Mouse (Mus musculus) left cerebral cortex, postnatal 36 days (tissue): ENCODE data around the gene Col4a4. TPM values are rescaled to one million over a fixed set of nuclear protein-coding genes. Genes with fewer than 3 reads are reported as not detected.

Experiments used
- DNase-seq, 2 experiments: peaks; one replicate each; pipeline ENCODE4 v3.0.0; 2021 to 2022; ENCODE audit warnings: low spot score in 2 of 2, mixed read lengths in 1 of 2
- intact Hi-C: fragments of 180-260 bp; cut with DNase I; formaldehyde crosslinking; loops from one replicate; pipeline ENCODE4 v1.15.1; 2025
- total RNA-seq, 2 experiments: library from RNA; stranded (reverse); gene quantifications; 2 replicates each; pipeline ENCODE4 v1.2.3; 2021

Gene Col4a4
- total RNA-seq, 2 experiments from 2014 or later, result 1.2 to 2.4 TPM

DNA sequence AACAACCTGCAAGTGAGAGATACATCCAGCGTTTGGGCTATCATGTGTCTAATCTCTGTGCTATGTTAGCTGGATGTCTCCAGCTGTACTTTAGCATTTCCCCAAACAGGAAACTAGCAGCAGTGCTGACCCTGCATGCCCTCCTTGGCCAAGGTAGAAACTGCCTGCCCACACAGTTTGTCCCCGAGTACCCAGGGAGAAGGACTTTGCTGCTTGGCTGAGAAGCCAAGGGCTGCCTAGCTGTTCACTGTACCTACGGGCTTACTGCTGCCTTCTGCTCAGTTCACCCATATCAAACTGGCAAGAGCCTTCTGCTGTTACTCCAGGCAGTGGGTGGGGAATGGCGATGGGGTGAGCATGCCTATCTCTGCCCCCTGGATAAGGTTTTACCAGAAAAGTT is 3.6 kb upstream of the Col4a4 start:
- intact Hi-C loops, result no loop called here
- no peak for DNase-seq

DNA sequence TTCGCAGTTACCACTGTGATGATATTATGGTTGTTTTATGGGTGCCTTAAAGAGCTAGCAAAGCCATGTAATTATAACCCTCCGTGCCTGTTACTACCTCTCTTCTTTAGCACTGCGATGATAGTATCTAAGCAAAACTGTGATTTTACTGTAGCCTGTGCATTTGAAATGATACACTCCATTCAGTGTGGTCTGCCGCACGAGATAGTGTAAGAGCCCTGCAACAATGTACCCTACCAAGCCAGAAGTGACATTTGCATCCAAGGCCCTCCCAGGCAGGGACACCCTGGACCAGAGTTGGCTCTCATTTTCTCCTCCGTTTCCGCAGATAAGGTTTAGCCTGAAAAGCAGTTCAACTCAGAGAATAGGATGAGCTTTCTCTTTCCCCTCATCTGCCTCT is 668 bp downstream of the Col4a4 start:
- intact Hi-C loops, result no loop called here
- no peak for DNase-seq

GRCm38 (mm10) chr1:82578320-82578719 is 8.3 kb downstream of the Col4a4 start:
- intact Hi-C loops, result no loop called here
- no peak for DNase-seq

DNA sequence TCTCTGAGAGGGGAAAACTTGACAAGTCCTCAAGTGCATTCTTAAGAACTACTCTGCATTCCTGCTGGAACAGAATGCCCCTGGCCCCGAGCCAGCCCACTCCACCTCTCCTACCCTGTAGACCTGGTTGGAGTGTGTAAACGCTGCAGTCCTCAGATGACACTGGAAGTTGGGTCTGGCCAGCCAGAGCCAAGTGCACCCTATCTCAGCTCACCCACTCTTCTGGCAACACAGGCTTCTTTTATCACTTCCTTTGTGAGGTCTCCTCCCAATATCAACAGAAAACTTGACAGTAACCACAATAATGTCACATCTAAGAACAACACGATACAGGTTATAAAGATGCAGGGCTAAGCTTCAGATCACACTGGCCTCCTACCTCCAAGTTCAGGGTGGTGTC is 8.7 kb downstream of the Col4a4 start:
- no peak for DNase-seq
- intact Hi-C loops, result no loop called here

- intact Hi-C loops, result no loop called here
- no peak for DNase-seq
Observed at GRCm38 (mm10) chr1:82577339-82577738, 9.3 kb downstream of the Col4a4 start.

DNA sequence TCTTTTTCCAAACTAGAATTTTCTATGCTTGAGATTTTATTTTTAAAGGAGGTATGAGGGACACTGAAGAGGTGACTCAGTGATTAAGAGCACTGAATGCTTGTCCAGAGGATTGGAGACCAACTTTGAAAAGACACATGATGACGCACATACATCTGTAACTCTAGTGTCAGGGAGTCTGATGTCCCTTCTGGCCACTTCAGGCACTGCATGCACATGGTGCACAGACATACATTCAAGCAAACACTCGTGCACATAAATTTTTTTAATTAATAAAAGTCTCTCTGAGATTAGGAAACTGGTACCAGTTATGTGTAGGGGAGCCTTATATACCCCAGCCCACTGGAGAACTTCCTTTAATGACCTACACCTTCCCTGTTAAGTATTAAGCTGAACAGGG is 10.5 kb downstream of the Col4a4 start:
- intact Hi-C loops, result no loop called here
- DNase-seq, result no peak

GRCm38 (mm10) chr1:82575681-82576080 is 11.0 kb downstream of the Col4a4 start:
- DNase-seq, result no peak
- intact Hi-C loops, result no loop called here

- DNase-seq, result no peak
- intact Hi-C loops, result loop anchor here (5.0 kb wide), 1 partner anchor 71 kb away; no protein-coding TSS in a partner anchor
Observed at GRCm38 (mm10) chr1:82571758-82572157, 14.9 kb downstream of the Col4a4 start.

DNA sequence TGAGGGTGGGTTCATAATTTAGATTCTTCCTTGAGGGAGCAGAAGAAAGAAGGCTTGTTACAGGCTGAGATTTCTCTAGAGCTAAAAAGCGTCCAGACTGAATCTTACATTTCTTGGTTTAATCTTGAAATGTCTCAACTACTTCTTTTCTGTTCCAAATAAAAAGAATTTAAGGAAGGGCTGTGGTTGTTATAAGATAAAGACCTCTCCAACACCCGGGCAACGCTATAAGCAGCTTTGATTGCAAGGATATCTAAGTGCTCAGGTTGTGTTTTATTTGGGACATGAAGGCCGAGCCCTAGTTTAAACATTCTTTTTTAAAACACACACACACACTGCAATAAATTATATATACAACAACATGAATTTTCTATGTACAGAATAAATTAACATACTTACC is 17.2 kb downstream of the Col4a4 start:
- intact Hi-C loops, result no loop called here
- no peak for DNase-seq

- intact Hi-C loops, result no loop called here
- DNase-seq, result peak; percentile 13 to 15
Observed at GRCm38 (mm10) chr1:82560223-82560622, 26.4 kb downstream of the Col4a4 start.

GRCm38 (mm10) chr1:82554889-82555288 is 31.8 kb downstream of the Col4a4 start:
- DNase-seq, result no peak
- intact Hi-C loops, result loop anchor here (5.0 to 10.0 kb wide), 3 partner anchors 87 to 430 kb away; no protein-coding TSS in a partner anchor

DNA sequence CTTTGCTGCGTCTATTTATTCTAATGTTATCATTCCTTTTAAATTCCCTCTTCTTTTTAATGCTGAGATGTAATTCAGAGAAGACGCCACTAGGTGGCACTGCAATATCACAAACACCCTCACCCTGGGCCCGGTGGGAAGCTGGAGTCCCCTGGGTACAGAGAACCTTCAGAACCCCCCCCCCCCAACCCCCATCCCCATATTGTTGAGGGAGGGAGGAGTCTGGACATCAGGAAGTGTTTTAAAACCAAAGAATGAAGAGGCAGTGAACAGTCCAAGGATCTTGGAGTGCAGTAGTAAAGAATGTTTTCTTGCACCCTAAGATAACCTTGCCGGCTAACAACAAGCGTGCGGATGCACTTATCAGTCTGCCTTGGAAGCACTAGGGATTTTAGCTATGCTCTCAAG is 32.2 kb downstream of the Col4a4 start:
- intact Hi-C loops, result loop anchor here (5.0 to 10.0 kb wide), 3 partner anchors 88 to 430 kb away; no protein-coding TSS in a partner anchor

GRCm38 (mm10) chr1:82545199-82545960 is 41.3 kb downstream of the Col4a4 start:
- intact Hi-C loops, result no loop called here
- no peak for DNase-seq

More for the DNA sequence above, 32.2 kb downstream of the Col4a4 start:
- no peak for DNase-seq

DNA sequence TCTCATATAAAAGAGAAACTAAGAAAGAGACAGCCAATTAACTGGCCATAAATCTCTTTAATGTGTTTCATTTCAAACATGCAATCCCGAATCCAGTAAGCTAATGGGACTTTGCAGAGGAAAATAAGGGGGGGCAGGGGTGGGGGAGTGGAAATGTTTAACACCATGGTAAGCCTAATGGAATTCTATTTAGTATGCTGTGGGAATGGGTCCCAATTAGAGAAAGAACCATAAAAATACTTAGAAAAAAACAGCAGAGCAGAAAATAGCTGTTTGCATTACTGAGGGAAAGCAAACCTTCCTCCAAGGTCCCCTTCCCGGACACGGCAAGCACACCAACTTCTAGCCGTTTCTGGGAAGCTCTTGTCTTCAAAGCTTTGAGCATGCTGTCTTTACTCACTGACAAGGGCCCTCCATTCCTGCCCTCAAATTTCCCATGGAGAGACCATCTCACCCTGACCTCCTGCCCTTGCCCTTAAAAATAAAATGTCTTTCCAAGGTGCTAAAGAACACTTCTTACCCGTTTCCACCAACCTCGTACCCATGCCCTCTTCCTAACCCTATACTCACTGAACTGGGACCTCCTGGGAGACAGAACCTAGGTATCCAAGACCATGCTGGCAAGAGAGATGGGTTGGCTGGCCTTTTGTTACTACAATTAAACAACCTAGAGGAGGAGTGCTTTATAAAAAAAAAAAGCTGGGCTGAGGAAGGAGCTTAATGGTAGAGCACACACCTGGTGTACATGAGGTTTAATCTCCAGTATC is 42.0 kb downstream of the Col4a4 start:
- intact Hi-C loops, result no loop called here

GRCm38 (mm10) chr1:82543934-82544333 is 42.7 kb downstream of the Col4a4 start:
- DNase-seq, result no peak
- intact Hi-C loops, result no loop called here

More for the DNA sequence above, 42.0 kb downstream of the Col4a4 start:
- no peak for DNase-seq

- no peak for DNase-seq
- intact Hi-C loops, result no loop called here
Observed at GRCm38 (mm10) chr1:82540056-82540455, 46.6 kb downstream of the Col4a4 start.

GRCm38 (mm10) chr1:82537848-82538247 is 48.8 kb downstream of the Col4a4 start:
- DNase-seq, result no peak
- intact Hi-C loops, result no loop called here

- intact Hi-C loops, result no loop called here
- no peak for DNase-seq
Observed at GRCm38 (mm10) chr1:82536515-82537174, 50.0 kb downstream of the Col4a4 start.

DNA sequence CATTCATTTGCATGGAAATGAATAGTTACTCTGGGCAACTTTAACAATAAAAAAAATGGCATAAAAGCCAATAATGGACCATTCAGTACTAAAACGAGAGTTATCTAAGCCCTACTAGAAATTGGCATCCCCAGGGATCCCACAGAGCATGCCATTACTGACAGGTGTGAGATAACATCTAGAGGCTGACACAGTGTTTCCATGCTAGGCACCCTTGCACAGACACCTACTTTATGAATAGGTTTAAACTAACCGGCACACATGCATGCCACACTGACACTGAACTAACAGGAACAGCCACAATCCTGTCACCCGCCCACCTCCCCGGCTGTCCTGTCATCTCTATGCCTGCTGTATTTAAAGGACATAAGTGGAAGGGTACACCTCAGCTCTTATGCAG is 58.7 kb downstream of the Col4a4 start:
- no peak for DNase-seq
- intact Hi-C loops, result no loop called here

DNA sequence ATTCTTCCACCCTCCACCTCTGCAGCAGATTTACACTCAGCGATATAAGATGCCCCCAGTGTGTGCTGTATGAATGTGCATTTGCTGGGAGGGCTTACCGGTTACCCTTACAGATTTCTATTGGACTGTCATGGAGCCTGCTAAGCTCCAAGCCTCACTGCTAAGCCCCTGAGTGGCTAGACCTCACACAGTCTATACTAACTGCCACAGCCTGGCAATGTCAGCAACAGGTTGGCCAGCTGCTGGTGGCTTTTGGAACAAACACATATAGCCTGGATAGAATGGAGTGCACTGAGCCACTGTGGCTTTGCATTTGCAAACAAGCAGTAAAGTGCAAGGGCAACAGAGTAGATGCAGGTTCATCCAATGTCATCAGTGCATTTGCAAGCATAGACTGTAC is 94.7 kb downstream of the Col4a4 start:
- no peak for DNase-seq
- intact Hi-C loops, result no loop called here
